In the genomic region with DNA sequence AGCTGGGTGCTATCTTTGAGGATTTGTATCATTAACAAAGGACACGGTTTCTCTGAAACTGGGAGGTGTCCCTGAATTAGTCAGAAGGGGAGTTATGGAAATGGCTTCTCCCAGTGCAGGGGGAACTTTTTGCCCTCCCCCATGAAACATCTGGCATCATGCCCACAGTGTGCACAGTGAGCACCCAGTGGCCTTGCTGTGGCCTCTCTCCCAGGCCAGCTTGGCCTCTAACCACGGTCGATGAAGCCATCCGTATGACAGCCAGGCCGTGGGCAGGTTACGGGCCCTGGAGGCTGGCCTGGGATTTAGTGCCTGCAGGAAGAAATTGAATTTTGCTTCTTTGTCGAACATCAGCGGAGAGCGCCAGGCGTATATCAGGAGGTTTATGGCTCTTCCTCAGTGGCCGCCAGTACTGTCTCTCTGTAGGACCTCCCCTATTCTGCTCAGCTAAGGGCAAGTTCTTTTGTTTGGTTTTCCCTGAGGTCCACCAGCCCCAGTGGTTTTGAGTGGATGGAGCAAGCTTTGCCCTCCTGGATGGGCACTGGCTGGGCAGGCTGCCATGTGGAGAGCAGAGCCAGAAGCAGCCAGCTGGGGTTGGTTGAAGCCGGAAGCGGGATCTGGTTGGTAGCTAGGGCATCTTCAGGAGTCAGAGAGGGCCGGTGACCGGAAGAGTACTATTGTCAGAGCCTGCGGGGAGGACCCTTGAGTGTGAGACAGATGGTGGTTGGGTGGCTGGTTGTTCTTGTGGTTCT, we compare ENCODE assay signal across 11 mouse cellular contexts. TPM values are rescaled to one million over a fixed set of nuclear protein-coding genes. Genes with fewer than 3 reads are reported as not detected.
A peak's percentile ranks its signal among the peaks of the same experiment; 100 is the strongest.
DNase-seq lines count a peak whose midpoint lies in the region; ATAC-seq and TF ChIP-seq lines count a peak whose summit lies in the region.
"Had no signal": no experiment of that assay in that cellular context is flagged by ENCODE, and none has a peak within 500 bp of the region (broad histone marks: within the 10 kb centered on the region; RNA-seq: fewer than 3 reads in every experiment).

No protein-coding gene starts in this region.

- no peak for ATAC-seq in forebrain, embryonic 13.5 days
- ATAC-seq in forebrain, embryonic 12.5 days (ENCODE audit: low FRiP score), result no peak
- ATAC-seq in midbrain, embryonic 13.5 days, result no peak
- no peak for ATAC-seq in midbrain, embryonic 11.5 days (ENCODE audit: low FRiP score)
- ATAC-seq in forebrain, postnatal 0 days, result peak; percentile 46
- ATAC-seq: intestine, postnatal 0 days had no signal

- TF ChIP-seq CTCF in forebrain, postnatal 0 days (IDR thresholded peaks at IDR 0.05; ENCODE audit: low read depth), result no peak

- DNase-seq in midbrain, embryonic 11.5 days (ENCODE audit: low spot score, missing footprints), result no peak
- DNase-seq in forebrain, postnatal 0 days, result peak; percentile 59
- DNase-seq in right cerebral cortex, postnatal 25 days, result peak; percentile 52
- no peak for DNase-seq in embryo, embryonic 9.5 days (ENCODE audit: extremely low spot score)
- no peak for DNase-seq in c-Kit-positive CD71-positive TER-119-positive erythroid progenitor cells, embryonic 14.5 days (ENCODE audit: low spot score)

- no peaks in the 10 kb centered on the region for H3K27me3 ChIP-seq in forebrain, embryonic 13.5 days
- H3K27me3 ChIP-seq in forebrain, embryonic 12.5 days, result peaks cover 14% of the 10 kb centered on the region; the same call in 1 of the 2 replicates
- 0 out of 2 replicates have a peak, but pooled peaks cover 7% of the 10 kb centered on the region for H3K27me3 ChIP-seq in midbrain, embryonic 13.5 days
- H3K27me3 ChIP-seq in midbrain, embryonic 11.5 days (ENCODE audit: control insufficient read depth, insufficient read depth, low read length), result no peaks in the 10 kb centered on the region
- H3K27me3 ChIP-seq in forebrain, postnatal 0 days (ENCODE audit: insufficient read depth, low read length), result no peaks in the 10 kb centered on the region

- H3K36me3 ChIP-seq in forebrain, embryonic 13.5 days (ENCODE audit: poor library complexity, severe bottlenecking), result peaks cover 25% of the 10 kb centered on the region
- peaks cover 13% of the 10 kb centered on the region for H3K36me3 ChIP-seq in forebrain, embryonic 12.5 days (replicated peaks)
- H3K36me3 ChIP-seq in midbrain, embryonic 13.5 days, result peaks cover 32% of the 10 kb centered on the region
- H3K36me3 ChIP-seq in midbrain, embryonic 11.5 days (ENCODE audit: control insufficient read depth, insufficient read depth, low read length), result no peaks in the 10 kb centered on the region
- H3K36me3 ChIP-seq in forebrain, postnatal 0 days (ENCODE audit: insufficient read depth), result peaks cover 20% of the 10 kb centered on the region

- H3K9ac ChIP-seq in forebrain, embryonic 13.5 days, result no peak overlapping the region
- H3K9ac ChIP-seq in forebrain, embryonic 12.5 days, result no peak overlapping the region
- 0 out of 2 replicates have a peak overlapping the region, but pooled peaks have one; percentile 19 for H3K9ac ChIP-seq in midbrain, embryonic 13.5 days (replicated peaks)
- H3K9ac ChIP-seq in midbrain, embryonic 11.5 days (ENCODE audit: low read length), result no peak overlapping the region
- H3K9ac ChIP-seq in forebrain, postnatal 0 days, result 0 out of 2 replicates have a peak overlapping the region, but pooled peaks have one; percentile 10
- H3K9ac ChIP-seq: embryonic facial prominence, embryonic 12.5 days; limb, embryonic 15.5 days had no signal

- no peak overlapping the region for H3K4me3 ChIP-seq in forebrain, embryonic 13.5 days
- no peak overlapping the region for H3K4me3 ChIP-seq in forebrain, embryonic 12.5 days (replicated peaks)
- H3K4me3 ChIP-seq in midbrain, embryonic 13.5 days (replicated peaks), result no peak overlapping the region
- no peak overlapping the region for H3K4me3 ChIP-seq in midbrain, embryonic 11.5 days (ENCODE audit: low read depth, low read length)
- H3K4me3 ChIP-seq in forebrain, postnatal 0 days (ENCODE audit: low read depth, low read length), result no peak overlapping the region
- H3K4me3 ChIP-seq: embryonic facial prominence, embryonic 12.5 days; limb, embryonic 15.5 days had no signal

- H3K27ac ChIP-seq in forebrain, embryonic 13.5 days, result peak overlapping the region; percentile 1; the same call in 1 of the 2 replicates
- H3K27ac ChIP-seq in forebrain, embryonic 12.5 days, result no peak overlapping the region
- 0 out of 2 replicates have a peak overlapping the region, but pooled peaks have one; percentile 2 for H3K27ac ChIP-seq in midbrain, embryonic 13.5 days
- no peak overlapping the region for H3K27ac ChIP-seq in midbrain, embryonic 11.5 days (ENCODE audit: low read depth, low read length)
- H3K27ac ChIP-seq in forebrain, postnatal 0 days (ENCODE audit: low read depth, low read length), result peak overlapping the region; percentile 74
- H3K27ac ChIP-seq: embryonic facial prominence, embryonic 12.5 days; limb, embryonic 15.5 days had no signal

- peaks cover 43% of the 10 kb centered on the region for H3K4me1 ChIP-seq in forebrain, embryonic 13.5 days
- peaks cover 21% of the 10 kb centered on the region for H3K4me1 ChIP-seq in forebrain, embryonic 12.5 days
- peaks cover 38% of the 10 kb centered on the region for H3K4me1 ChIP-seq in midbrain, embryonic 13.5 days (replicated peaks)
- H3K4me1 ChIP-seq in midbrain, embryonic 11.5 days (ENCODE audit: control insufficient read depth, insufficient read depth, low read length), result peaks cover 3% of the 10 kb centered on the region; the same call in 1 of the 2 replicates
- H3K4me1 ChIP-seq in forebrain, postnatal 0 days (ENCODE audit: insufficient read depth), result peaks cover 24% of the 10 kb centered on the region

- H3K9me3 ChIP-seq in forebrain, embryonic 13.5 days (replicated peaks), result no peaks in the 10 kb centered on the region
- H3K9me3 ChIP-seq in forebrain, embryonic 12.5 days, result no peaks in the 10 kb centered on the region
- no peaks in the 10 kb centered on the region for H3K9me3 ChIP-seq in midbrain, embryonic 13.5 days
- no peaks in the 10 kb centered on the region for H3K9me3 ChIP-seq in midbrain, embryonic 11.5 days (ENCODE audit: control insufficient read depth, low read length)
- H3K9me3 ChIP-seq in forebrain, postnatal 0 days (ENCODE audit: low read length), result no peaks in the 10 kb centered on the region
- H3K9me3 ChIP-seq: embryonic facial prominence, embryonic 12.5 days; limb, embryonic 15.5 days had no signal

- WGBS in forebrain, embryonic 13.5 days, result 84% methylated on average over 16 of the region's 16 CpGs
- 91% methylated on average over 16 of the region's 16 CpGs for WGBS in forebrain, embryonic 12.5 days
- 79% methylated on average over 16 of the region's 16 CpGs for WGBS in midbrain, embryonic 13.5 days
- WGBS in midbrain, embryonic 11.5 days, result 92% methylated on average over 16 of the region's 16 CpGs
- 75% methylated on average over 16 of the region's 16 CpGs for WGBS in forebrain, postnatal 0 days

- H3K4me2 ChIP-seq in forebrain, embryonic 13.5 days, result no peak overlapping the region
- no peak overlapping the region for H3K4me2 ChIP-seq in forebrain, embryonic 12.5 days
- no peak overlapping the region for H3K4me2 ChIP-seq in midbrain, embryonic 13.5 days (replicated peaks)
- H3K4me2 ChIP-seq in midbrain, embryonic 11.5 days, result no peak overlapping the region
- H3K4me2 ChIP-seq in forebrain, postnatal 0 days (ENCODE audit: low read depth), result no peak overlapping the region
- H3K4me2 ChIP-seq: embryonic facial prominence, embryonic 12.5 days; limb, embryonic 15.5 days had no signal

RNA-seq across cellular contexts. Expression of gene Adgrb2, which starts 9.4 kb away (rescaled TPM):
- polyA plus RNA-seq in forebrain, embryonic 13.5 days (2015; fragmentation: Nextera tagmentation; extraction: Ambion mirVana), result 6.4 and 8.3 TPM in 2 replicates
- polyA plus RNA-seq in forebrain, embryonic 12.5 days (2016; fragmentation: Nextera tagmentation; extraction: Ambion mirVana), result 5.6 and 7.3 TPM in 2 replicates
- polyA plus RNA-seq in midbrain, embryonic 13.5 days (2015; fragmentation: Nextera tagmentation; extraction: Ambion mirVana), result 7.0 and 11.0 TPM in 2 replicates
- 2.3 and 3.0 TPM in 2 replicates for polyA plus RNA-seq in midbrain, embryonic 11.5 days (2014; fragmentation: Nextera tagmentation; extraction: Ambion mirVana)
- 195 and 216 TPM in 2 replicates for total RNA-seq in forebrain, postnatal 0 days (2014; rRNA removed)
- polyA plus RNA-seq in forebrain, postnatal 0 days (2015; fragmentation: Nextera tagmentation; extraction: Ambion mirVana), result 15.8 and 18.3 TPM in 2 replicates

RNA-seq across cellular contexts. Expression of gene Col16a1, which starts 53.5 kb away (rescaled TPM):
- polyA plus RNA-seq in forebrain, embryonic 13.5 days (2015; fragmentation: Nextera tagmentation; extraction: Ambion mirVana), result 2.5 and 2.9 TPM in 2 replicates
- polyA plus RNA-seq in forebrain, embryonic 12.5 days (2016; fragmentation: Nextera tagmentation; extraction: Ambion mirVana), result 10.8 and 14.8 TPM in 2 replicates
- 2.9 and 3.4 TPM in 2 replicates for polyA plus RNA-seq in midbrain, embryonic 13.5 days (2015; fragmentation: Nextera tagmentation; extraction: Ambion mirVana)
- 5.8 and 6.9 TPM in 2 replicates for polyA plus RNA-seq in midbrain, embryonic 11.5 days (2014; fragmentation: Nextera tagmentation; extraction: Ambion mirVana)
- 21.8 and 29.7 TPM in 2 replicates for total RNA-seq in forebrain, postnatal 0 days (2014; rRNA removed)
- polyA plus RNA-seq in forebrain, postnatal 0 days (2015; fragmentation: Nextera tagmentation; extraction: Ambion mirVana), result 6.8 and 7.5 TPM in 2 replicates

Comparison
In these comparisons a context has a peak if more than half of its experiments do, and no peak if none do; other contexts are left out.
1. H3K27ac ChIP-seq: peak in forebrain, embryonic 13.5 days (single experiment), midbrain, embryonic 13.5 days (single experiment) and forebrain, postnatal 0 days (single experiment); none in forebrain, embryonic 12.5 days (single experiment) and midbrain, embryonic 11.5 days (single experiment).
2. H3K9ac ChIP-seq: peak in midbrain, embryonic 13.5 days (single experiment) and forebrain, postnatal 0 days (single experiment); none in forebrain, embryonic 13.5 days (single experiment), forebrain, embryonic 12.5 days (single experiment) and midbrain, embryonic 11.5 days (single experiment).
3. DNase-seq: peak in forebrain, postnatal 0 days (single experiment) and right cerebral cortex, postnatal 25 days (single experiment); none in midbrain, embryonic 11.5 days (single experiment), embryo, embryonic 9.5 days (single experiment) and c-Kit-positive CD71-positive TER-119-positive erythroid progenitor cells, embryonic 14.5 days (single experiment).